Comparison of ENCODE assay signal across 9 mouse cellular contexts in the genomic region with DNA sequence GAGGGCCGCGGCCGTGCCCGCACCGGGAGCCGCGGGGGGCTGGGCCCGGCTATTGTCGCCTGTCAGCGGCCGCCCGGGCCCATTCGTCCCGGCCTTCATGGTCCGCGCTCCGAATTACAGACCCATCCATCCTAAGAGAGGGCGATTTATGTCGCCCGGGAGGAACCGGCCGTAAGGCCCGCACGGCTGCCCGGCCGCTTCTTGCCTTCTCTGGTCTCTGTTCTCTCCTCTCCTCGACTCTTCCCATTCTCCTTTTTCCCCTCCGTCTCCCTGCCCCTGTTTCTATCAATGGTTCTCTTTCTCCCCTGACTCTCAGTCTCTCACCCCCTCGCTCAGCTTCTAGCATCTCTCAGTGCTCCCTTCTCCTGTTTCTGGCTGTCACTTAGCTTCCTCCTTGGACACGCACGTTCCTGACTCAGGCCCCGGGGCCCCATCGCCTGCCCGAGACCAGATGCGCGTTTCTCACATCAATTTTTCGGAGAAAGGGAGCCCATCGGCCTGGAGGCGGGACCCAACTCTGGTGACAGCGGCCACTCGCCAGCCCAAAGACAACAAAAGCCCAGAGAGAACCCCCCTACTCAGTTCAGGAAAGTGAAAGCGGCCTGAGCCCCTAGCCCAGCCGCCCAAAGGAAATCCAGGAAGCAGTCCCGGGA. TPM values are rescaled to one million over a fixed set of nuclear protein-coding genes. Genes with fewer than 3 reads are reported as not detected.
DNase-seq lines count a peak whose midpoint lies in the region; ATAC-seq and TF ChIP-seq lines count a peak whose summit lies in the region.
"Had no signal": no experiment of that assay in that cellular context is flagged by ENCODE, and none has a peak within 500 bp of the region (broad histone marks: within the 10 kb centered on the region; RNA-seq: fewer than 3 reads in every experiment).

No protein-coding gene starts in this region.

- H3K4me1 ChIP-seq in forebrain, embryonic 10.5 days: peaks cover 54% of the 10 kb centered on the region
- H3K4me1 ChIP-seq in forebrain, postnatal 0 days (ENCODE audit: insufficient read depth): no peaks in the 10 kb centered on the region
- H3K4me1 ChIP-seq in E14TG2a.4 (replicated peaks; ENCODE audit: low read depth, low read length): peaks cover 45% of the 10 kb centered on the region
- peaks cover 13% of the 10 kb centered on the region for H3K4me1 ChIP-seq in hindbrain, embryonic 11.5 days (replicated peaks; ENCODE audit: control insufficient read depth, insufficient read depth, low read length)
- peaks cover 33% of the 10 kb centered on the region for H3K4me1 ChIP-seq in midbrain, embryonic 13.5 days (replicated peaks)

- H3K4me2 ChIP-seq in forebrain, postnatal 0 days (ENCODE audit: low read depth): no peak overlapping the region
- peak overlapping the region; percentile 41 for H3K4me2 ChIP-seq in hindbrain, embryonic 11.5 days (replicated peaks; ENCODE audit: low read depth, low read length)
- H3K4me2 ChIP-seq in midbrain, embryonic 13.5 days (replicated peaks): peak overlapping the region; percentile 46

- H3K27me3 ChIP-seq in forebrain, embryonic 10.5 days (ENCODE audit: poor library complexity, severe bottlenecking): peaks cover 100% of the 10 kb centered on the region
- H3K27me3 ChIP-seq in forebrain, postnatal 0 days (ENCODE audit: insufficient read depth, low read length): peaks cover 77% of the 10 kb centered on the region
- H3K27me3 ChIP-seq in E14TG2a.4 (ENCODE audit: insufficient read depth, low read length): peaks cover 95% of the 10 kb centered on the region
- peaks cover 90% of the 10 kb centered on the region for H3K27me3 ChIP-seq in hindbrain, embryonic 11.5 days (ENCODE audit: control insufficient read depth, insufficient read depth, low read length)
- H3K27me3 ChIP-seq in midbrain, embryonic 13.5 days: peaks cover 96% of the 10 kb centered on the region

- H3K36me3 ChIP-seq in forebrain, embryonic 10.5 days (replicated peaks): no peaks in the 10 kb centered on the region
- H3K36me3 ChIP-seq in forebrain, postnatal 0 days (ENCODE audit: insufficient read depth): no peaks in the 10 kb centered on the region
- H3K36me3 ChIP-seq in E14TG2a.4 (ENCODE audit: insufficient read depth, low read length): no peaks in the 10 kb centered on the region
- H3K36me3 ChIP-seq in hindbrain, embryonic 11.5 days (ENCODE audit: control insufficient read depth, insufficient read depth, low read length): no peaks in the 10 kb centered on the region
- H3K36me3 ChIP-seq in midbrain, embryonic 13.5 days: no peaks in the 10 kb centered on the region

- TF ChIP-seq CTCF in forebrain, postnatal 0 days (IDR thresholded peaks at IDR 0.05; ENCODE audit: low read depth): no peak
- TF ChIP-seq CTCF in E14TG2a.4 (conservative IDR thresholded peaks at IDR 0.05; ENCODE audit: low read length): no peak

- peak; percentile 56 for DNase-seq in forebrain, embryonic 10.5 days (ENCODE audit: extremely low spot score, low spot score)
- DNase-seq in forebrain, postnatal 0 days: no peak
- DNase-seq in hindbrain, embryonic 11.5 days (ENCODE audit: low spot score): peak; percentile 81
- no peak for DNase-seq in adrenal gland, postnatal 14 days
- DNase-seq in frontal cortex, postnatal 10 days (ENCODE audit: low spot score in 2 of 2): no peak

- no peak overlapping the region for H3K27ac ChIP-seq in forebrain, embryonic 10.5 days
- no peak overlapping the region for H3K27ac ChIP-seq in forebrain, postnatal 0 days (ENCODE audit: low read depth, low read length)
- peak overlapping the region; percentile 90 for H3K27ac ChIP-seq in hindbrain, embryonic 11.5 days (ENCODE audit: low read depth, low read length)
- no peak overlapping the region for H3K27ac ChIP-seq in midbrain, embryonic 13.5 days
- H3K27ac ChIP-seq: left cerebral cortex, adult 2 months had no signal

- H3K9ac ChIP-seq in forebrain, postnatal 0 days: no peak overlapping the region
- peak overlapping the region; percentile 65 for H3K9ac ChIP-seq in hindbrain, embryonic 11.5 days (ENCODE audit: low read depth, low read length)
- no peak overlapping the region for H3K9ac ChIP-seq in midbrain, embryonic 13.5 days (replicated peaks)

- no peaks in the 10 kb centered on the region for H3K9me3 ChIP-seq in forebrain, embryonic 10.5 days
- no peaks in the 10 kb centered on the region for H3K9me3 ChIP-seq in forebrain, postnatal 0 days (ENCODE audit: low read length)
- H3K9me3 ChIP-seq in E14TG2a.4 (ENCODE audit: low read length): no peaks in the 10 kb centered on the region
- H3K9me3 ChIP-seq in hindbrain, embryonic 11.5 days (ENCODE audit: control insufficient read depth, low read length): no peaks in the 10 kb centered on the region
- no peaks in the 10 kb centered on the region for H3K9me3 ChIP-seq in midbrain, embryonic 13.5 days

- WGBS in forebrain, embryonic 10.5 days: under 1% methylated on average over 44 of the region's 44 CpGs
- 3% methylated on average over 44 of the region's 44 CpGs for WGBS in forebrain, postnatal 0 days
- 1% methylated on average over 25 of the region's 44 CpGs for WGBS in hindbrain, embryonic 11.5 days
- WGBS in midbrain, embryonic 13.5 days: under 1% methylated on average over 44 of the region's 44 CpGs

- H3K4me3 ChIP-seq in forebrain, embryonic 10.5 days: peak overlapping the region; percentile 39
- H3K4me3 ChIP-seq in forebrain, postnatal 0 days (ENCODE audit: low read depth, low read length): no peak overlapping the region
- H3K4me3 ChIP-seq in E14TG2a.4 (replicated peaks; ENCODE audit: low read length): peak overlapping the region; percentile 46; the same call in 1 of the 2 replicates
- peak overlapping the region; percentile 42 for H3K4me3 ChIP-seq in hindbrain, embryonic 11.5 days (ENCODE audit: low read depth, low read length)
- H3K4me3 ChIP-seq in midbrain, embryonic 13.5 days (replicated peaks): peak overlapping the region; percentile 26
- H3K4me3 ChIP-seq: left cerebral cortex, adult 2 months had no signal

- no peak for ATAC-seq in forebrain, postnatal 0 days
- peak; percentile 84 for ATAC-seq in hindbrain, embryonic 11.5 days (ENCODE audit: low FRiP score)
- peak; percentile 59 for ATAC-seq in midbrain, embryonic 13.5 days
- no peak for ATAC-seq in frontal cortex, adult (ENCODE audit: low TSS enrichment)

RNA-seq across cellular contexts. Expression of a gene that starts 4.1 kb away (rescaled TPM):
- not detected in 2 replicates for polyA plus RNA-seq in forebrain, embryonic 10.5 days (2016; fragmentation: Nextera tagmentation; extraction: Ambion mirVana)
- total RNA-seq in forebrain, postnatal 0 days (2014; rRNA removed): not detected in 2 replicates
- not detected in 2 replicates for polyA plus RNA-seq in forebrain, postnatal 0 days (2015; fragmentation: Nextera tagmentation; extraction: Ambion mirVana)
- polyA plus RNA-seq in hindbrain, embryonic 11.5 days (2014; fragmentation: Nextera tagmentation; extraction: Ambion mirVana): 7.6 and 8.5 TPM in 2 replicates
- 0.13 TPM in 2 replicates for polyA plus RNA-seq in midbrain, embryonic 13.5 days (2015; fragmentation: Nextera tagmentation; extraction: Ambion mirVana)
- not detected in 2 replicates for total RNA-seq in adrenal gland, postnatal 14 days (2021)
- total RNA-seq: left cerebral cortex, adult 2 months had no signal

Comparison
In these comparisons a context has a peak if more than half of its experiments do, and no peak if none do; other contexts are left out.
1. DNase-seq: peak in forebrain, embryonic 10.5 days (single experiment) and hindbrain, embryonic 11.5 days (single experiment); none in forebrain, postnatal 0 days (single experiment), adrenal gland, postnatal 14 days (single experiment) and frontal cortex, postnatal 10 days (0 of 2).
2. ATAC-seq: peak in hindbrain, embryonic 11.5 days (single experiment) and midbrain, embryonic 13.5 days (single experiment); none in forebrain, postnatal 0 days (single experiment) and frontal cortex, adult (single experiment).